Mouse (Mus musculus) cortical plate, adult 2 months (tissue): ENCODE measurements around the gene Tmem38b.

Experiments
- CTCF ChIP-seq: fragments of 200-500 bp; IDR thresholded peaks from 2 replicates; pipeline ENCODE4 v1.5.1; 2011; ENCODE audit warnings: mild to moderate bottlenecking, control low read depth, low read length; ENCODE audit not compliant: insufficient read depth; ENCODE audit errors: extremely low read depth
- POLR2A ChIP-seq: fragments of 200-500 bp; IDR thresholded peaks from 2 replicates; pipeline ENCODE4 v1.6.1; 2011; ENCODE audit warnings: mild to moderate bottlenecking, low read length, control low read depth; ENCODE audit not compliant: insufficient read depth; ENCODE audit errors: extremely low read depth

DNA sequence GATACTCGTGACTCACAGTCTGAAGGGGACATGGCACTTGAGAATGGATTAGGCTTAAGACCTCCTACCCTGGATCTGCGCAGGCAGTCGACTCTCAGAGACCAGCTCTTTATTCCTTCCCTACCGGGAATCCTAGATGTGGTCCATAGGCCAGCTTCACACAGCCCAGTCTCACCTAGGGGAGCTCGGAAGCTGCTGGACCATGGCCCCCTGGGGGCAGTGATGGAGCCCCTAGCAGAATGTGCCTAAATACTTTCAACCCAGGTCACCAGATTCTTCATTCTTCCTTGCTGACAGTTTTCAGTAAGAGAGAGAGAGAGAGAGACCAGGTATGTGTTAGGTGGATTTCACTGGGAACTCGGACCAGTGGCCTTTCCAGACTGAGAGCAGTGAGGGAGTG is 36.3 kb downstream of the Tmem38b start:
- TF ChIP-seq CTCF (no peak), POLR2A (no peak)
